Mouse (Mus musculus) gastrocnemius, adult 2 months (tissue): ENCODE measurements at regions not wholly inside any gene's neighbourhood (a gene's known extent, or its start where the extent isn't known, plus 50 kb on each side); places are given as distances from the start of the nearest gene placed in this dataset.

ENCODE experiments used
- DNase-seq: peaks from one replicate; pipeline ENCODE4 v3.0.0; 2022
- H3K27ac ChIP-seq: fragments of 200-600 bp; 2 replicates; pipeline ENCODE4 v1.8.1; 2022; ENCODE audit warnings: mild to moderate bottlenecking
- H3K4me3 ChIP-seq: fragments of 200-600 bp; 2 replicates; pipeline ENCODE4 v1.8.1; 2022; ENCODE audit warnings: mild to moderate bottlenecking, moderate library complexity
- CTCF ChIP-seq: fragments of 200-600 bp; IDR thresholded peaks from 2 replicates; pipeline ENCODE4 v1.8.1; 2022; ENCODE audit warnings: antibody characterized with exemption, mild to moderate bottlenecking, moderate library complexity
- intact Hi-C: fragments of 180-260 bp; cut with DNase I; formaldehyde crosslinking; loops from one replicate; pipeline ENCODE4 v1.15.1; 2025

DNA sequence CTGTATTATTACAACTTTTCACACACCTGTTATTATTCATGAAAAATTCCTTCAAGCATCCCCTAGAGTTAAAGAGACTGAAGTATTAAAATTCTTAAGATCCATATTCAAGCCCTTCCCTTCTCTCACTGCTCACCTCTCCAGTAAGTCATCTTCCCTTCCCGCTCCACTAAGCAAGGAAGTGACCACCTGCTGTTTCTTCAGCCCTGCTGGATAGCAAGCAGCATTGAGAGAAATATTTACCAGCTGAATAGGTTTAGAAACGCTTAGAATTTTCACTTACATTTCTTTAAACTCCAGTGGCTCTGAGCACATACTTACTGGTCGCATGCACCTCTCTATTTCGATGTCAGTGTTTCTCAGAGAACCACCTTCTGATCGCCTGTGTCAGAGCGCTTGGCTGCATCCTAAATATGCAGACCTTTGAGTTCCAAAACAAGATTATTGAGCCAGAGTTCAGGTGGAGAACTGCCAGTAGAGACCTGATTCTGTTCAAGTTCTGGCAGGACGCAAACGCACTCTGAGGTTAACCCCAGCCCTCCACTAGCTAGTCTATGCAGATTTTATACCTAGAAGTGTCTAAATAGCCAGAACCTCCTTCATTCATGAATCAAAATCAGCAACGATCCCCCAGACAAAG lies 314.9 kb downstream of the Mllt3 start:
- DNase-seq, result no peak
- Histone ChIP-seq H3K4me3 (no peak overlapping the region), H3K27ac (no peak overlapping the region)
- intact Hi-C loops, result no loop called here
- TF ChIP-seq CTCF, result no peak

DNA sequence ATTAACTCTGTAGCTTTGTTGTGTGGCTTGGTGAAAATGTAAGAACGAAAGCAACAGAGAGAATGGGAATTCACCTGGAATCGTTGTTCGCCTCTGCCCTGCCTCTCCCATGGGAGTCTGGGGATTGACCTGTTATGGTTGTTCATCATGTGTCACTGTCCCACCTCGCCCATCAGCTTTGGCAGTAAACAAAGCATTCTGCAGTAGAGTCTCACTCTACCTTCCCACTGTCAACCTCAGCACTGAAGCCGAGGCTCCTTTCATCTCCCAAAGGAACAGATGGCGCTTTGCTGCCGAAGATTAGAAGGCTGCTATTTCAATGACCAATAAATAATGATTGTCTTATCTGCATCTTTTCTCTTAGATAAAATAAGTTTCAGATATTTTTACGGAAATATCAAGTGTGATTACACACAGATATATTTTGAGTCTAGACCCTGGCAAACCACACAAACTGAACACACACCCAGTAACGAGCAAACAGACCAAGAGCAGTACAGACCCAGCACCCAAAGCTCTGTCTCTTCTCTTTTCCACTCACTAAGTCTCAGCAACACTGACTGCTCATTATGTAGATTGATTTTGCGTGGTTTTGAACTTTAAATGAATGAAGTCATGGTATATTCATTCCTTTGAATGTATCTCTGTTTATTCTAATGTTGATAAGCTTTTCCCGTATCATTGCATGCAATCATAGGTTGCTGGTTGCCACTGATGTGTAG lies 317.8 kb downstream of the Mllt3 start:
- DNase-seq, result no peak
- Histone ChIP-seq H3K4me3 (no peak overlapping the region), H3K27ac (no peak overlapping the region)
- TF ChIP-seq CTCF, result no peak
- intact Hi-C loops, result no loop called here

DNA sequence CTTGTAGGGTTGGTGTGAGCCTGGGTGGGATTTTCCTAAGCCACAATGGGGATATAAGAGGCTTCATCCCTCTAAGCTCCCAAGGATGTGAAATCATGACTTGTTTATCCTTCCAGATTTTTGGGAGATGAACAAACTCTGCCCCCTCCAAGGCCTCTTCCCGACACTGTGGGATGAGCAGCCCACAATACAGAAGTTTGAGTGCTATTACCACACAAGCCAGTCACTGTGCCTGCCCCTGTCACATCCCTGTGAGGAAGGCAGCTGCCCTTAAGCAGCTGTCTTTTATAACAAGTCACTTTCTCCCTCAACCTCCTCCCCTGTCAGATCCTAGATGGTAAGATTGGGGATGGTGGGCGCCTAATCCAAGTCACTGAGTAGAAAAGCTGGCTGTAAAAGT lies 320.5 kb downstream of the Mllt3 start:
- no peak overlapping the region for H3K27ac ChIP-seq
- no peak for TF ChIP-seq CTCF
- no peak for DNase-seq
- intact Hi-C loops, result no loop called here
- no peak overlapping the region for H3K4me3 ChIP-seq

DNA sequence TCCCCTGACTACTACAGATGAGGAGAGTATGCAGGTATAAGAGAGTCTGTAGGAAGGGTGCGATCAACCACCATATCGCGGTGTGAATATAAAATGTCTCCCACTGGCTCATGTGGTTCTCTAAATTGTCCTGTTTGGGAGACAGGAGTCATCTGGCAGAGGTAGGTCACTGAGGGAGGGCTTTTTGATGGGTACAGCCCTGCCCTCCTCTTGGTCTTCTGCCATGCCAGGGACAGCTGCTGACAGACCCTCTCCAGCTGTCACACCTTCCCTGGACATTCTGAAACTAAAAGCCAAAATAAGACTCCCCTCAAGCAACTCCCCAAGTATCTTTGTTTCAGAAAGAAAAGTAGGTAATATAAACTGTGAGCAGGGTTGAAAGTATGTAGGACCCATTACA lies 320.9 kb downstream of the Mllt3 start:
- intact Hi-C loops, result no loop called here
- Histone ChIP-seq H3K4me3 (no peak overlapping the region), H3K27ac (no peak overlapping the region)
- no peak for DNase-seq
- no peak for TF ChIP-seq CTCF

DNA sequence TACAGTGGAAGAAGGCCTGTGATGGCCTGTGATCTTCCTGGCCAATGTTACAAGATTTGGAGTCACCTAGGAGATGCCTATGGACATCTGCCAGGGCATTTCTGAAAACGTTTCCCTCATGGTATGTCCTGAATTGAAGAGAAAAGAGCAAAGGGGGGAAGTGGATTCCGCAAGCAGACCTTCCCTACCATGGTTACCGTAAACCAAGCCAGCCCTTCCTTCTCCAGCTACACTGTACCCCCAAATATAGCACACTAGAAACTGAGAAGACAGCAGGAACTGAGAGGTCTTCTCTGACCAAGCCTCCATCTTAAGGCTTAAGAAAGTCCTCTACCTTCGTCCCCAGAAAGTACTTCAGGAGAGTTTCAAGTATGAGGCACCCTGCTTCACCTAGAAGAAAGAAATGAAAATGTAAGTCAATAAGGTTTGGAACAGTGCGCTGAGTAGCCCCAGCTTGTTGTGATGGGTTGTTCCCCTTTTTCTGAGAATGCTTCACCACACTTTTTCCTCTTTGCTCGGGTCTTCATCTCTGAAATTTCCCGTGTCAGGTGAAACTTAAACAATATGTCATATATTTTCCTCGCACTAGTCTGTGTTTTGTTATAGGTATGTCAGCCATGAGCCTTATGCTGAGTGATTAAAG lies 321.9 kb downstream of the Mllt3 start:
- Histone ChIP-seq H3K4me3 (no peak overlapping the region), H3K27ac (no peak overlapping the region)
- TF ChIP-seq CTCF, result no peak
- no peak for DNase-seq
- intact Hi-C loops, result no loop called here

DNA sequence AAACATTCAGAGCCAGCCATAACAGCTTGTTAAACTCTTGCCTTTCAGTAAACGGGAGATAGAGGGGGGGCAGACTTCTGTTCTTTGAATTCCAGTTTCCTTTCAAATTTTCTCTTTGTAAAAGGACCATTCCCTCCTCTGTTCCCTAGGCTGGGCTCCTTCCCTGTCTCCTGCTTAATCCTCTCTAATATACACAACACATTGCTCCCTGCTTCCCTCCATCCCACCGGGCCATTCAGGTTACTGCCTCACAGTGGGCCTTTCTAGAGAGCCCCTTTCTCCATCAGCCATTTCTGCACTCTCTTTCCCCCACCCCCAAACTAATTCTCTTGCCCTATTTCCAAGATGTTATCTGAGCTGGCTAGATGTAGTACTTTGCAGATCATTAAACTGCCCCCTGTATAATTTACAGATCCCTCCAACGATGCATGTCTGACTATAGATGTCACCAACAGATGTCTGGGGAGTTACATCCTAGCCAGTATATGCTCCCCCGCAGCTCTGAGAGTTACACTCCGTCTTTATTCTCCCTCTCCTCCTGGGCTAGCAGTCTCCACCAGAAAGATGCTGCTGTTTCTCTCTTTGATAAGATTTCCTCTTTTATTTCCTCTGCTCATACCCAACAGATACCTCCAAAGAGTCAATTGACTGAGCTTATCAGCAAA lies 324.1 kb downstream of the Mllt3 start:
- H3K4me3 ChIP-seq, result no peak overlapping the region
- H3K27ac ChIP-seq, result no peak overlapping the region
- DNase-seq, result no peak
- intact Hi-C loops, result no loop called here
- no peak for TF ChIP-seq CTCF

DNA sequence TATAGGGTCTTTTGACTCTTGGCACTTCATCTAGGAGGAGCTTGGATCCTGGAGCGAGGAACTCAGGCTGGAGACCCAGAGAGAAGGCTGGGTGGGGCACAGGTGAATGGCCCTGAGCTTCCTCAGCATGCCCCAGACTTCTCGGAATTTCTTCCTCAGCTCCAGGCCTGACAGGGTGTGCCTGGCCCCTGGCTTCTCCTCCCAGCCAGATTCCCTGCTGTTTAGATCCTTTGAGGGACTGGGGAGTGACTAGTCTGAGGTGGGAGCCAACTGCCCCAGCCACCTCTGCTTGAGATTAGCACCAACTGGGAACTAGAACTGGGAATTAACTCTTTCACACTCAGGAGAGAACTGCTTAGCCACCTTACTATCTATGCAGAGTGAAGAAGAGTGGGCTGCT lies 325.8 kb downstream of the Mllt3 start:
- Histone ChIP-seq H3K27ac (no peak overlapping the region), H3K4me3 (no peak overlapping the region)
- no peak for TF ChIP-seq CTCF
- DNase-seq, result no peak
- intact Hi-C loops, result no loop called here

DNA sequence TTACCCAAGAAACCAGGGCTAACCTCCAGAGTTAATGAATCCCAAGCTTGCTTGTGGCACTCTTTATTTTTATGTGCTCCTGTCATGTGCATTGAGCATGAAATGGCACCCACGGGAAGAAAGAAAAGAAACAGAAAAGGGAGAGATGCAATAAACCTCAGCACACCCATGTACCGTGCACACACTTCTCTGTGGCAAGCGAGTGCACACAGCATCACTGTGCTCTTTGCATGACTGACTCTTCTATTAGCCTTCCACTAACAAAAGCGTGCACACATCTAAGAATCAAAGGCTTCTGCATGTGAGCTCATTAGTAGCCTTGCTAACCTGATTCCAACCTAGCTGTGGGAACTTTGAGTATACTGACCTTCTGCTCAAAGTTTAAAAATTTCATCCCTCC lies 330.3 kb downstream of the Mllt3 start:
- Histone ChIP-seq H3K27ac (no peak overlapping the region), H3K4me3 (no peak overlapping the region)
- no peak for TF ChIP-seq CTCF
- no peak for DNase-seq
- intact Hi-C loops, result no loop called here

DNA sequence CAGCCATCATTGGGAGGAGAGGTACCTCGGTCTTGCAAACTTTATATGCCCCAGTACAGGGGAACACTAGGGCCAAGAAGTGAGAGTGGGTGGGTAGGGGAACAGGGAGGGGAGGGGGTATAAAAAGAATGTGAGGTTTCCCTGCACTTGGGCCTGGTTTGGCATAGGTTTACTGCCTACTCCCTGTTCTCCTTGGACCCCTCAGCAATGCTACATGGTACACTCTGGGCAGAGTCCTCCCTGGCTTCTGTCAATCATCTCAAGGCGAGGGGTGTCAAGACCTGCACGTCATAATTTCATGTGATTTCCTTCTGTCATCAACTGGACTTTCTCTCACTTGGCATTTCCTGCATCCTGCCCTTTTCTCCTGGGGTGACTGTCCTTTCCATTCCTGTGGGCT lies 330.9 kb downstream of the Mllt3 start:
- intact Hi-C loops, result no loop called here
- Histone ChIP-seq H3K4me3 (no peak overlapping the region), H3K27ac (no peak overlapping the region)
- no peak for DNase-seq
- TF ChIP-seq CTCF, result no peak

DNA sequence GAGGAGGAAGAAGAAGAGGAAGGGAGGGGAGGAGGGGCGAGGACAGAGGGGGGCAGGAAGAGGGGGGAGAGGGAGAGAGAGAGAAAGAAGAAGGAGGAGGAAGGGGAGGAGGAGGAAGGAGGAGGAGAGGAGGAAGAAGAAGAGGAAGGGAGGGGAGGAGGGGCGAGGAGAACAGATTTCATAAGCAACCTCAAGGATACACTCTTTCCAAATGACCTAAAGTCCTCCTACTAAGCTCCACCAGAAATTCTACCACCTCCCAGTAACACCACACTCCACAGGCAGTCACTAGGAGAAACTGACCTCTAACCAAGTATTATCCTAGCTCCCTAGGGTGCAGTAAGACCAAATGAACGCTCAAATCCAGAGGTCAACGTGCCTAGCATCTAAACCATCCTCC lies 332.1 kb downstream of the Mllt3 start:
- Histone ChIP-seq H3K4me3 (no peak overlapping the region), H3K27ac (no peak overlapping the region)
- DNase-seq, result no peak
- intact Hi-C loops, result no loop called here
- no peak for TF ChIP-seq CTCF

DNA sequence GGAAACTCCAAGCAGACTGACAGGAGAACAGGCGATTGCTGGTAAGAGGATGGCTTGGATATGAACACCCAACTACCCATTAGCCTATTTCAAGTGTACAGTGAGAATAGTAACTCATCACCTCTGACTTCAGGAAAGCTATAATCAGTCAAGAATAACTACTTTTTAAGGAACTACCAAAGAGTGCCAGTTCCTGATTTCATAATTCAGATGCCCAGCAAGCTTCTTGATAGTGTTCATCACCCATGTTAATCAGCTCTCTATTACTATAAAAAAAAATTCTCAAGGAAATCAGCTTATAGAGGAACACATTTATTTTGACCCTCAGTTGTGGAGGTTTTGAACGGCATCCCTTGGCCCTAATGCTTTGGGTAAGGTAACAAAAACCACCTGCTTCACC lies 332.7 kb downstream of the Mllt3 start:
- Histone ChIP-seq H3K27ac (no peak overlapping the region), H3K4me3 (no peak overlapping the region)
- no peak for DNase-seq
- TF ChIP-seq CTCF, result no peak
- intact Hi-C loops, result no loop called here

DNA sequence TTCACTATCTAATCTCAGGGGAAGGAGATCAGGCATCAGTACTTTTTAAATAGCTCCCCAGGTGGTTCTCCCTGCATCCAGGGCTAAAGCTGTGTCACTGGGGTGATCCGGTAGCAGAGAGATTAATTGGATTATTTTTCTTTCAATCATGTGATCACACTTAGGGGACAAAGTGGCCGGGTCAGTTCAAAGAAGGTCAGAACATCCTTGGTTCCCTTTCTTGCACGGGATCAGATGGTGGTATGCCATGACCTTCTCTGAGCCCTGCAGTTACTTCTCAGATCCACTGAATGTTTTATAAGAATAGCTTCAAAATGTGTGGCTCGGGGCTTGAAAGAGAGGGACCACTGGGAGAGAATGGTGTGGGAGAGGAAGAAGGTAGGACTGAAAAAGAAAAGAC lies 333.6 kb downstream of the Mllt3 start:
- H3K27ac ChIP-seq, result no peak overlapping the region
- H3K4me3 ChIP-seq, result no peak overlapping the region
- DNase-seq, result no peak
- intact Hi-C loops, result no loop called here
- TF ChIP-seq CTCF, result no peak

DNA sequence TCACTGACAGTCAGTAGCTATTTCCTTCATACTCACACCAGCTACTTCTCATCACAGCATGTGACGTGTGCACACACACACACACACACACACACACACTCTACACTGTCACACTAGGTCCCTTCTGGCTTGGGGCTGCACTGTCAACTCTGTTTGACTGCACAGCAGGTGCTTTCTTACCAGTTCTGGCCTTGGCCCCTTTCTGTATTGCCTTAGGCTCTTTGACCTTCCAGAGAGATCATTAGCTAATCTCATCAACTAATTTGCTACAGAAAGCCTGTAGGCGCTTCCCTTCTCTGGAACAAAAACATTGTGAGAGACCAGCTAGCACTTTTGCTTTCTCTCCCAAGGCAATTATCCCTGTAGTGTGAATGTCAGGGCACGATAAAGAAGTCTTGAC lies 334.4 kb downstream of the Mllt3 start:
- no peak overlapping the region for H3K27ac ChIP-seq
- H3K4me3 ChIP-seq, result no peak overlapping the region
- intact Hi-C loops, result no loop called here
- DNase-seq, result no peak
- TF ChIP-seq CTCF, result no peak
